Mouse (Mus musculus): ENCODE measurements around the gene Ugcg.
A peak's percentile ranks its signal among the peaks of the same experiment; 100 is the strongest.

Gene Ugcg

DNA sequence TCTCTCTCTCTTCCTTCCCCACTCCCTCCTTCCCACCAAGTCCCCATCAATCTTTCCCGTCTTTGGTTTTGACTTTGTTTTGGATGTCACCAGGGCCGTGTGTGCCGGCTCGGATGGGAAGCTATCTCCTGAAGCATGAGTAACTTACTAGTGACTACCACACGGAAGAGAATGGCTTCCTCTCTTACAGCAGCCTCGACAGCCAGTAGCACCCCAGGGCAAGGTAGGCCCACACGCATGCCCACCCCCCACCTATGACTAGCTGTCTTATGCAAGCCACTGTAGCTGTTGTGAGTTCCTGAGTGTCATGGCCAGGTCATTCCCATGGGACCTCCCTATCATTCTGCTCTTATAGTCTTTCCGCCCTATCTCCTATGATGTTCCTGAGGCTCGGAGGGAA, 38.0 kb downstream of the Ugcg start:
- no peak for DNase-seq (ENCODE audit: low read depth, low spot score)

DNA sequence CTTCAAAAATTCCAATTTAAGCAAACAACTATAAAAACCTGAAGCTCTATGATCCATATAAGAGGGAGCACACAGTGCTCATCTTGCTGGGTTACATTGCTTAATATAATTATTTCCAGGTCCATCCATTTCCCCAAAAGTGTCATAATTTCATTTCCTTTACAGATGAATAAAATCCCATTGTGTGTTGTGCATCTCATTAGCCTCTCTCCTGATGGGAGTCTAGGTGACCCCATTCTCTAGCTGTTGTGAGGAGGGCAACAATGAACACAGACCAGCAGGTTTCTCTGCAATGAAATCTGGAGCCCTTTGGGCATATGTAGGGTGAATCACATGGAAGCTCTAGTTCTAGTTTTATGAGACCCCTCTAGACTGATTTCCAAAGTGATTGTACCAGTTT, 39.9 kb downstream of the Ugcg start:
- no peak for DNase-seq (ENCODE audit: low read depth, low spot score)

DNA sequence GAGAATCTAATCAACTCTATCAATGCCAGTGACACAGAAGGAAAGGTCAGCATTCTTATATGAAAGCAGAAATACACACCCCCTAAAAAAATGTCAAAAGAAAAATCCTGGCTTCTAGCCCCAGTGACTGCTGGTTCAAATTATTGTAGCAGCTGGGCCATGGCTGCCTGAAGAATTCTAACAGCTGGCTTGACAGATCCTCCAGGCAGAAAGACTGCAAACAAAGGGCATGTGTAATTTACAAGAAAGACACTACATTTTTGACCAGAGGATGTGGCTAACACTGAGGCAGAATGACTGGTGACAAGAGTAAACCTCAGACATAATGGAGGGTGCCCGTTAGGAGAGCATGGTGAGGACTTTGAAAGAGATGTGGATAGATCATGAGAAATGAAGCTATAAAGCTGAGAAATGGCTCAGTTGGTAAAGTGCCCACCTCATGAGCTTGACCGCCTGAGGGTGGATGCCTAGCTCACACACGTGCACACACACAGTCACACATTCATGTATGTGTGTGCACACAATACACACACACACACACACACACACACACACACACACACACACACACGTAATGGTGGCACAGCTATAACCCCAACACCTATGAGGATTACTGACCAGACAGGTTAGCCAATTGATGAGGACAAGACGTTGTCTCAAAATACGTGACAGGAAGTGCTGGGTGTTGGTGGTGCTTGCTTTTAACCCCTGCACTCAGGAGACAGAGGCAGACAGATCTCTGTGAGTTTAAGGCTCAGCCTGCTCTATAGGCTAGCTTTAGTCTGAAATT, 42.4 kb downstream of the Ugcg start:
- peak; percentile 32 for DNase-seq (ENCODE audit: low read depth, low spot score)

DNA sequence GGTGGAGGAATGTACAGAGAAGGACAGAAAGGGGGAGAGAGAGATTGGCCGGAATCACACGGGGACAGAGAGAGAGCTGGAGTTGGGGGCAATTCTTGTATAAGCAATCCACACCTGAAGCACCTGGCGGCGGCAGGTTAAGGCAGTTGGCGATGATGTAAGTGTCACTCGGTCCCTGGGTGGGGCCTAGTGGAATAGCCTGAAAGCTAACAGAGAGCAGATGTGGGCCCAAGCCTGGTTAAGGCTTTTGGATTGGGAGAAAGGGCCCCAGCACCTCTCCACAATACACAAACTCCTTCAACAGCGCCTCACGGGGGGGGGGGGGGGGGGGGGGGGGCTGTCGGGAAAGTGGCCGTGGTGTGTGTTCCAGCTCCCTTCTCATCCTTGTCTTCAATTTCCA, 45.0 kb downstream of the Ugcg start:
- no peak for DNase-seq (ENCODE audit: low read depth, low spot score)

DNA sequence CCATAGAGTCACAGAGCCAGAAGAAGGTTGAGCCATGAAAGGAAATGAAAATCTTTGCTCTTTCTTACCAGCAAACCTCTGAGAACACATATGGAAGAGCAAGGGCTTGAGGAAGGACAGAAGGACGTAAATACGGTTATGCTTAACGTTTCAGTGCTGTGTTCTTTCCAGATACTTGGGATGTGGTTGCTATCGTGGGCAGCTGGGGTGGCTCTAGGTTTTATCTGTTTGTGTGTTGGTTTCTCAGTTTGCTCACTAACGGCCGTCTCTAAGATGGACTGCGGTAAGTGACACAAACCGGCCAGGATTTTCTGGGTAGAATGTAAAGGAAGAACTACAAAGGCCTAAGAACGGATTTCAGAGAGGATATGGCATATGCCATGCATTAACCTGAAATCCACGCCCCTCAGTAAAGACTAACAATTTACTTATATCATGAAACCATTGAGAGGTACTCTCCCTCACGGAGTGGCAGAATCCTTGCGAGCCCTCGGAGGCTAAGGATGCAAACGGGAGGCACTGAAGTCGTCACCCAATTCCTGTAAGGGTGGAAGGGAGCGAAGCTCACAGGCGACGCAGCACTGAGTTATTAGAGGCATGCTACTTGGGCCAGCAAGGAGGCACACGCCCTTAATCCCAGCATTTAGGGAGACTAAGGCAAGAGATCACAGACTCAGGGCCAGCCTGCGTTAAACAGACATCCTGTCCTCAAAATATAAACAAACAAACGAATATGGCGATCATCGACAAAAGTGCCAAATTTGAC, 45.6 kb downstream of the Ugcg start:
- DNase-seq (ENCODE audit: low read depth, low spot score) = no peak

DNA sequence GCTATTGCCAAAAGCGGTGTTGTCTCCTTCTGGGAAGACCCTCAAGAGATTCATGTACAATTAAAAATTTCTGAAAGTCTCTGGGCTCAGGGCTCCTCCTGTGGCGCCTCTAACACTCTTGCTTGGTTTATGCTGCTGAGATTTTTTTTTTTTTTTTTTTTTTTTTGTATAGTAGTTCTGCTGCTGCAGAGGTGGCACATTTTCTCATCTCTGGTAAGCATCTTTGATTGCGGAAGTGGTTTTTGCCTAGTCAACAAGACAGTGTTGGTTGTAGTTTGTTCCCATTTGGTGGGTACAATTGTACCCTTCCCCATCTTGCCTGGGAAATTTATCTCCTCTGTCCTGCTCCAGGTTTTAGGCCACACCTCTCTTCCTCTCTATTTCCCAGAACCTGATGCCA, 47.3 kb downstream of the Ugcg start:
- DNase-seq (ENCODE audit: low read depth, low spot score) = no peak

DNA sequence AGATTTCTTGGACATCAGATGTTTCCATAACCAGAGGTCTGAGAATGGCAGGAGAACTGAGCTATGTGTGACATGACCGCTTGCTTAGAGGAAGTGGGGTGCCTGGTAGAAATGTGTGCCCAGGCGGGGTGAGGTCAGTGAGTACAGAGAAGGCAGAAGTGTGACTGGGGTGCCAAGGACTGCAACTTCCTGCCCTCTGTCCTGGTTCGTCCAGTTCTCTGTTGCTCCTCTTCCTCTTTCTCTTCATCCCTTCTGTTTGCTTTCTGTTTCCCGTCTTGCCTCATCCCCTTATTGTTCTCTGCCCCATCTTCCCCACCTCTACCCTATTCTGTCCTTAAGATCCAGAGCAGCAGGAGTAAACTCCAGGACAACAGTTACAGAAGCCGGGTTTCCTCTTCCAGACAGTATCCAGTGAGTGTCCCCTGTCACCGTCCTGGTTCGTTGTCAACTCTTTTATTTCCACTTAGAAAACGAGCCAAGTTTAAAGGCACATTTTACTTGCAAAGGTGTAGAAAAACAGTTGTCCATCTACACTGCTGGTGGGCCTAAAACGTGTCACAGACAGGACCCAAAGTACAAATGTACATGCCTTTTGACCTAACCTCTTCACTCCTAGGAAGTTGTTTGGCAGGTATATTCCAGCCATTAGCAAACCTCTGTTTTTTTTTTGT, 49.7 kb downstream of the Ugcg start:
- DNase-seq (ENCODE audit: low read depth, low spot score) = no peak

DNA sequence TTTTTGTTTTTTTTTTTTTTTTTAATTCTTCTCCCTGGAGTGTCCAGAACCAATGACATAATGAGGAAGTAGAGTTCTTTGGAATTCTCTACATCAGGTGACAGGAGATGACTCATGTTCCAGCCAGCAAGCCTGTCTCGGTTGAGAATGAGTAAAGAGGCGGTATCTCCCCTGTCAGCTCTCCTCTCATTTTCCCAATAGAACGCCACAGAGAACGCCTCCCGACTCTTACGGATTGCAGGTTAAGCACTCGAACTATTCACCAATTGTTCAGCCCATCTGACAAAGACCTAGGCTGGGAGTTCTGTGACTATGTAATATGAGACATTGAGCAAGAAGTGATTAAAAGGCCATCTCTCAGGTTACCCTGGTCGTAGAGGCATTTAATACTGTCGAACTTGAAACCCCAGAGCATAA, 50.3 kb downstream of the Ugcg start:
- DNase-seq (ENCODE audit: low read depth, low spot score) = peak; percentile 23

DNA sequence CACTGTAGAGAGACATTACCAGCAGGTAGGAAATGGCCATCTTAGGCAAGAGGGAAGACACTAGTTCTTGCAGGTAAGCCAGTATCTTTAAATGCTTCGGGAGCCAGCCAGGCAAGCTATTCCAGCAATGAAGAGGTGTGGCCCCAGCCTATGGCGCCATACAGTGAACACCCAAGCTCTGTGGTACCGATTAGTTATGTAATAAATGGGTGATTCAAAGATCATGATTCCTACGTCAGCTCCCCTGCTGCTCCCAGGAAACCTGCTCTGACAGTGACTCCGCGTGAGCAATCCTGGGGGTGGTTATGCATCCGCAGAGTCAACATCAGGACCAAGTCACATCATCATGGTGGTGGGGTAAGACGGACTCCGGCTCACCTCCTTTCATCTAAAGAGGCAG, 51.1 kb downstream of the Ugcg start:
- no peak for DNase-seq (ENCODE audit: low read depth, low spot score)

DNA sequence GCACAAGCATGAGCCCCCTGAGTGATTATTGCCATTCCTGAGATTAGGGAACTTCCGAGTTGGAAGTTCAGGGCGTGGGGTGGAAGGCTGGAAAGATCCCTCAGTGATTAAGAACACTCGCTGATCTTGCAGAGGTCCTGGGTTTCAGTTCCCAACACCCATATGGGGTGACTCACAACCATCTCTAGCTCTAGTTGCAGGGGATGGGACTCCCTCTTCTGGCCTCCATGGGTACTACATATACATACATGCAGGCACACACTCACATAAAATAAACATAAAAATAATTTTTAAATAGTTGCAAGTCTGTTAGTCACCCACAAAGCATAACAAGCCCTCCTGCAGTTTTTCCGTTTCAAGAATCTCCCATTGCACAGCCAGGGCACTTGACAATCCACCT, 52.0 kb downstream of the Ugcg start:
- no peak for DNase-seq (ENCODE audit: low read depth, low spot score)

DNA sequence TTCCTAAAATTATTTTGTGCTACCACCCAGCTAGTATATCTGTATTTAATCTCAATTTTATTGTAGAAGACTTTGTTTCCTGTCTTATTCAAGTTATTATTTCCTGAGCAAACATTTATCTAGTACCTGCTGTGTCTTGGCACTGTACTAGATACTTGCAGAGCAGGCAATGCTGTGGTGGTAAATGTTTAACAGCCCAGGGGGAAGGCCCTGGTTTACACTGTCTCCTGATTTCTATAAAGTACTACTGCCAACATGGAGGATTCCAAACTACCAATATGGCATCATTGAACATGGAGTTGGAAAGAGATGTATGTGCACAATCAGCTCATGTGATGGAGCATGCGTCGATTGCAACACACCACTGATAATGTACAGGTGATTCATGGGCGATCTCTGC, 53.2 kb downstream of the Ugcg start:
- DNase-seq (ENCODE audit: low read depth, low spot score) = no peak

DNA sequence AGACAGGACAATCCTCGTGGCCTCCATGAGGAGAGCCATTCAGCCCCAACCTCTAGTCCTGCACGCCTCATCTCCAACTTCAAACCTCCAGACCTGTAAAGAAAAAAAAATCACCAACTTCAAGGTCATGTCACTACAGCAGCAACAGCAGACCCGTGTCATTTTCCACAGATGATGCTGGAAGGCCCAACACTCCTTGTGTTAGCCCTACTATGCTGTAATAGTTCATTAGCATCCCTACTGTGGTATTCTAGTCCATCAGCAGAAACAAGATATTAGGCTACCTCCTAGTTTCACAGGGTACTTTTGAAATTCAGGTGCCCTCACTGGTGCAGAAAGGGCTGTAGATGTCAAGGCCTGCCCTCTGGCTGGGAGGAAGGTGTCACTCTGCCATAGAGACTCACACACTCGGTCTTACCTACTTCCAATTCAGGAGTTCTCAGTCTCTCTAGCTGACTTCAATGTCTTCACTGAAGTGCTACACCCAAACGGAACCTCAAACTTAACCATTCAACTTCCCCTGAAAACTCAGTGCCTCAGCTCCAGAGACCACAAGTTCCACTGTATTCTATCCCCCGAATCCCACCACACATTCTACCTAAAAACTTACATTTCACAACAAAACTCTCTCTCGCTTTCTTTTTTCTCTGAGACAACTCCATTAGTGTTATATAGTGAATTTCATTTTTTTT, 54.9 kb downstream of the Ugcg start:
- no peak for DNase-seq (ENCODE audit: low read depth, low spot score)

DNA sequence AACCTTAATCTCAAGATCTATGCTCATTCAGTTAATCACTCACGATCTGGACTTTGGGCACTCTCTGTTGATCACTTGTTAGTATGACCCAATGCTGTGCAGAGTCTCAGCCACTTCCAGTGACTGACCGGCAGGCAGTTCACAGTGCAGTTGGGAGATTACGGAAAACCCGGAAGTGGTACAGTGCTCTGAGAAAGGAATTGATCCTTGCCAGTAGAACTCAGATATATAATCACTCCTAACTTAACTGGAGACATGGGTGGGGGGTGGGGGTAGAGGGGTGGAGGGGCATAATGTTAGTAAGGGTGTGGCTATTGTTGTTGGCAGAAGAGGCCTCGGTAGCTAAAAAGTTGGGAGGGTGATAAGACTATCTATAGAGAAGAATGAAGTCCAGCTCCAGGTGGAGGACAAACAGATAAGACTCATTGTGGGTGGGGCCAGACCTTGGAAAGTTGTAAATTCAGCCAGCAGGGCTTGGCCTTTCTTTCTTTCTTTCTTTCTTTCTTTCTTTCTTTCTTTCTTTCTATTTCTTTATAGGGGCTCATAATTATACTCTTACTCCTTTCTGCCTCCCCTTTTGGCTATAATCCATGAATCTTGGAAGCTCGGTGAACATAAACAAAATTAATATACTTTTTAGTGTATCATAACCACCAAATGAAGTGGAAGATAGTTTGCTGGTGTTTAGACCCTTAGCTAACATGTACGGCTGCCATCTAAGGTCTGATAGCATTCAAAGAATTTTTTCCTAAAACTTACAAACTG, 55.9 kb downstream of the Ugcg start:
- DNase-seq (ENCODE audit: low read depth, low spot score) = no peak

DNA sequence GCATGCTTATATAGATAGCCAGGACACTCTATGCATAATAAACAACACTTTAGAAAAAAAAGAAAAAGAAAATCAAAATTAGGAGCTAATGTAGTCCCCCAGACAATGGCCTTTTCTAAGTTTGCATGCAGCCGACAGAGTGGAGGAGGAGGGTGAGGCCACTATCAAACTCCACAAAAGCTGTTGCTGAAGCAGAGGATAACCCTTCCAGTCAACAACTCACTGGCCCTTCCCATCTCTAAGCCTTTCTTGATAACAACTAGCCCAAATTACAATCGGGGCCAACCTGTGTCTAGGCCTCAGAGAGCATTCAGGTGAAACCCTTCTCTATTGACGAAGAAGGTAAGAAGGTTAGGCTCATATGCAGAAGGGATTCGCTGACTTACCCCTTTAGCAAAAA, 56.7 kb downstream of the Ugcg start:
- DNase-seq (ENCODE audit: low read depth, low spot score) = no peak

DNA sequence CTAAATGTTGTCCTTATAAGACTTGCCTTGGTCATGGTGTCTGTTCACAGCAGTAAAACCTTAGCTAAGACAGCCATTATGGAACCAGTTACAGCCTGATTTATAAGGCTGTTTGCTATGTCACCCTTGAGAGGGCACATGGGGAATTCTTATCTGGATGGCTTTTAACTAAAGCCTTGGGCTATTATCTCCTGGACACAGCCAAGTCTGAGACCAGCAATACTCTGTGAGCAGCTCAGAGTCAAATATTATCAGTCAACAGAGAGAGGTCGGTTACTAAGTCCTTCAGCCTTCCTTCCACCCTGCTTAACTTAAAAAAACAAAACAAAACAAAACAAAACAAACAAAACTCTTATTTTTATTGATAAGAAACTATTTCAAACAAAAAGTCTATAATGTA, 58.5 kb downstream of the Ugcg start:
- DNase-seq (ENCODE audit: low read depth, low spot score) = no peak

DNA sequence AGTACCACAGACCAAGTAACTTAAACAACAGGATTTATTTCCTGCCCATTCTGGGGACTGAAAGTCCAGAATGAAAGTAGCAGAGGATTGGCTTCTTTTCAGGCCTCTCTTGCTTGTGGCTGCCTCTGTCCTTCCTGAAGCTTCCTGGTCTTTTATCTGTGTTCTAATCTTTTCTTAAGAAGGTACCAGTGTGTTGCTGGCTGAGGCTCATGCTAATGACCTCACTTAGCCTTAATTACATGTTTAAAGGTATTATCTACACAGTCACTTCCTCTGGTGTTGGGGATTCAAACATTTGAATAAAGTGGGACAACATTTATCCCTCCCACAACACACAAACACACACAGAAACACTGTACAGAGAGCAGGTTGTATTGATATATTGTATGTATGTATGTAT, 59.0 kb downstream of the Ugcg start:
- no peak for DNase-seq (ENCODE audit: low read depth, low spot score)

DNA sequence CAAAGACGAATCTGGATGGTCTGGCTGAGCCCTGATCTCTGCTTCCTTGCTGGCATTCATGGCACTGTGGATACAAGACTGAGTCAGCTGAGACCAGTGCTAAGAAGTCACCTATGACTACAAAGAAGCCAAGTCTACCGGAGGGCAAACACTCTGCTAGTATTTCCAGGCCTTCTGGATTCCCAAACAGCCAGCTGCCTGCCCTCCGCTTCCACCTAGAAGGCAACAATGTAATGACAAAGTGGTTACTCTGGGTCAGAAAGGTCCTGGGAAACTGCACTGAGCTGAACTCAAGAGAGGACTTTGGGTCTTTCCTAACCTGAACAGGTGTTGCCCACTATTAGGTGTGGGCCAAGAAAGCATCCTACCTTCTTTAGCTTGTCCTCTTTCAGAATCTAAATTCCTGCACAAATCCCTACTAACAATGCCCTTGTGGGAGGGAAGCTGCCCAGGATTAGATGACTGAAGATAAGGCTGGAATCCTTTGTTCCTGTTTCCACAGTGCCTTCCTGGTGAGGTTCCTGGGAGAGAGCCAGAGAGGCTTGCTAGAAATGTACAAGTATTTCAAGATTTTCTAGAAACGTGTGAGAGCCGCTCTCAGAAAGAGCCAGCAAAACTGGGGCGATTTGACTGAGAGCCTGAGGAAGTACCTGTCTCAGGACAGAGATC, 63.5 kb downstream of the Ugcg start:
- no peak for DNase-seq (ENCODE audit: low read depth, low spot score)

DNA sequence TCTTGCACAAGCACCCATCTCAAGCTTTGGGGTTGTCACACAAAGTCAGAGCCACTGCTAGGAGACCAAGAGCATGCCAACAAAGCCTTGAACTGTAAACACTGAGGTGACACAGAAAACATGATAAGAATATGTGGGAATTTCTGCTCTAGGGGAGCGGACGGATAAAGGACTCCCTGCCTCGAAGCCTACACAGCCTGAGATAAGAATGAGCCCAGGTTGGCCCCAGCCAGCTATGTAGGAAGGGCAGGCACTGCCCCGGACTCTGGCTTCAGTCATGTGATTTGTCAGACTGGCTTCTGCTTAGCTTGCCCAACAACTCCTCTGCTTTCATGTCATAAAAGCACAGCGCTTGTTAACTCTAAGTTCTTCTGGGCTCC, 64.0 kb downstream of the Ugcg start:
- DNase-seq (ENCODE audit: low read depth, low spot score) = no peak

DNA sequence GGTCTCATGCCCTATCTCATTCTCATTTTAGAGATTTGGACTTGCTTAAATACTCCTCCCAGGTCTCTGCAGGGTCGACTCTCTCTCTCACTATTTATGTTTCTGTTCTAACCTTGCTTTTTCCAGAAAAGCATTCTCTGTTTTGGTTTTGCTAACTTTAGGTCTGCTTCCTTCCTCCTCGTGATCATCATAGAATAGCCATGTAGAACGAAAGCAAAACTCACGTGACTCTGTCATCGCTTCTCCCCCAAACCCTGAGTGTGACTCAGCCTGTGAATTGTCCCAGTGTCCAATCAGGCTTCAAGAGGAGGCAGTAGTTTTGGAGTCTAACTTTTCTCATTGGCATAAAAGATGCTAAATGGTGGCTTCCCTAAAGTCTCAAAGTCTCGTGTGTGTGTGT, 65.3 kb downstream of the Ugcg start:
- DNase-seq (ENCODE audit: low read depth, low spot score) = no peak

DNA sequence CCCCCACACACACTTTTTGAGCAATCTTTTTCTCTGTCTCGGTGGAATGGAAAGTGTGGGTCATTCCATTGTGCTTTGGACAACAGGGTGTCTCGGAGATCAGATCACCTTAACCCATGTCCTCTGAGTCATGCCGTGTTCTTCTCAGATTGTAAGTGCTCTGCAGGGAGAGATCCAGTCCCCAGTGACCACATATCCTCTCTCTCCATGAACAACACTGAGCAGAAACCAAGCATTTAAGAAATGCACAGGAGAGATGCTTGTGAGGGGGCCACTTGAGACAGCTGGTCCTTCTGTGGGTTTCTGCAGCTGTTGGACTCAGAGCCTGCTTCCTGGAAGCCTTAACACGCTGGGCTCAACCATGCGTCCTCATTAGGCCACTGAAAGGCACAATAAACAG, 66.9 kb downstream of the Ugcg start:
- no peak for DNase-seq (ENCODE audit: low read depth, low spot score)

DNA sequence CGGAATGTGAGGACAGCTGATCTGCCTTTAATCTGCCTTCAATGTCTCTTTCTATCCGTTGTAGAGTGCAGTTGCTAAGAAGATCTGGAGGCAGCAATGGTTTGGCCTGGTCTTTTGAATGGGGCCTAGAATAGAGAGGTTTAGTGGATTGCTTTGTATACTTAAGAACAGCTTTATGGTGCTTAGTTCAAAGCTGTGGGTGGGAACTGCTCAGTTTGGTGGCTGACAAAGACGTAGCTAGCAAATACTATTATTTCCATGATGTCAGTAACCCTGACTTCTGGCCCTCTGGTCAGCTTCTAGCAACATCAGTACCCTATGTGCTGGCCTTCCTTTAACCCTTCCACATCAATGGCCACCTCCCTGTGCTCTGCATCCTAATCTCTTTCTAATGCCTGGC, 68.8 kb downstream of the Ugcg start:
- DNase-seq (ENCODE audit: low read depth, low spot score) = no peak

Data from mesoderm, embryonic 11.5 days (tissue).